Mouse (Mus musculus): ENCODE results near the gene Bax. TPM values are rescaled to one million over a fixed set of nuclear protein-coding genes. Genes with fewer than 3 reads are reported as not detected.
A peak's percentile ranks its signal among the peaks of the same experiment; 100 is the strongest.
"Not testable (repeated sequence)": the region's sequence is repeated elsewhere in the genome, so short reads cannot be mapped to it uniquely, and the experiment has no call there.

Gene Bax
- polyA plus RNA-seq, 1 experiment = 143 TPM

DNA sequence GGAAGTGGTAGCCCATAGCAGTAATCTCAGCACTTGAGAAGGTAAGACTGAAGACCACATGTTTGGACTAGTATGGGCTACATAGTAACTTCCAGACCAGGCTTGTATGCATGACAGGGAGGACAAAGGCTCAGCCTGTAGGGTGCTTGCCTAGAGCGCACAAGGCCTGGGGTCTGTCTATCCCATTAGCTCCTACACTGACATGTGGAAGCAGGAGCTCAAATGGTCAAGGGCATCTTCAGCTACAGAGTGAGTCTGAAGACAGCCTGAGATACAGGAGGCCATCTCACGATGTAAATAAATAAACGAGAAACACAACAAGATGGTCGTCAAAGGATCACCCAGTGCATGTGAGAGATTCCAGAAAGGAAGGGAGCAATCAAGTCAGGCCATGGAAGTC is 4.4 kb downstream of the Bax start:
- peaks cover 1% of the 10 kb centered on the region; the same call in 1 of the 2 replicates for H3K4me1 ChIP-seq (ENCODE audit: control insufficient read depth, insufficient read depth, low read length)
- WGBS = 93% methylated on average over 4 of the region's 4 CpGs
- no peak overlapping the region for H3K27ac ChIP-seq (ENCODE audit: control insufficient read depth, insufficient read depth, low read depth, low read length, poor library complexity)
- no peak for TF ChIP-seq CTCF (IDR thresholded peaks at IDR 0.05; ENCODE audit: control insufficient read depth, insufficient read depth, low read length)
- H3K4me3 ChIP-seq (replicated peaks; ENCODE audit: control insufficient read depth, low read depth, low read length) = no peak overlapping the region

DNA sequence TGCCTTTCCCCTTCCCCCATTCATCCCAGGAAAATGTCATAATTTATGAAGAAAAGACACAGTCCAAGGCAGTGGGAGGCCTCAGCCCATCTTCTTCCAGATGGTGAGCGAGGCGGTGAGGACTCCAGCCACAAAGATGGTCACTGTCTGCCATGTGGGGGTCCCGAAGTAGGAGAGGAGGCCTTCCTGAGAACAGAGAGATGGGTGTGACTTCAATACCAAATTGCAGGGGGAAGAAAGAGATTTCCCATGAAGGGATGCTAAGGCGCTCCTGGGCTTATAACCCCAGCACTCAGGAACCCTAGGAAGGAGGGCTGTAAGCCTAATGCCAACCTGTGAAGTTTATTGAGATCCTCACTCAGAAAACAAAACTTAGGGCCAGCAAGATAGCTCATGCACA is 4.9 kb downstream of the Bax start:
- 88% methylated on average over 4 of the region's 4 CpGs for WGBS
- Histone ChIP-seq H3K27ac (ENCODE audit: control insufficient read depth, insufficient read depth, low read depth, low read length, poor library complexity) (no peak overlapping the region), H3K4me3 (replicated peaks; ENCODE audit: control insufficient read depth, low read depth, low read length) (no peak overlapping the region), H3K4me1 (ENCODE audit: control insufficient read depth, insufficient read depth, low read length) (peaks cover 4% of the 10 kb centered on the region; the same call in 1 of the 2 replicates)
- TF ChIP-seq CTCF (IDR thresholded peaks at IDR 0.05; ENCODE audit: control insufficient read depth, insufficient read depth, low read length) (no peak), POLR2A (IDR thresholded peaks at IDR 0.05; ENCODE audit: borderline replicate concordance, control insufficient read depth, low read depth, low read length) (no peak)

DNA sequence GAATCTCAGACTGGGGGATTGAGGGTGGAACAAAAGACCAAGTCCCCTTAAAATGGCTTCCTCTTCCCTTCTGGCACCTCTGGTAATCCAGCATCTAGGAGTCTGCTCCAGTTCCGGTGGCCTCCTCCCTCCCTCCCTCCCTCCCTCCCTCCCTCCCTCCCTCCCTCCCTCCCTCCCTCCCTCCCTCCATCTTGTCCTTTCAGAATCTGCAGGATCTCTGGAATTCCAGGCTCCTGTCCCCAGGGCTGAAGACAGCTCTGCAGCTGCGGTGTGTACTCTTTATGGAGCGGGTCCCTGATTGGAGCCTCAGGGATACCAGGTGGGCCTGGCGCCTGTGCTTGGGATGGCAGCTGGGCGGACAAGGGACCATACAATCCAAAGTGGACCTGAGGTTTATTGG is 5.4 kb downstream of the Bax start:
- TF ChIP-seq CTCF (IDR thresholded peaks at IDR 0.05; ENCODE audit: control insufficient read depth, insufficient read depth, low read length) (no peak), POLR2A (IDR thresholded peaks at IDR 0.05; ENCODE audit: borderline replicate concordance, control insufficient read depth, low read depth, low read length) (no peak)
- H3K4me3 ChIP-seq (replicated peaks; ENCODE audit: control insufficient read depth, low read depth, low read length) = no peak overlapping the region
- WGBS = 78% methylated on average over 5 of the region's 5 CpGs
- H3K27ac ChIP-seq (ENCODE audit: control insufficient read depth, insufficient read depth, low read depth, low read length, poor library complexity) = peak overlapping the region; percentile 83
- peaks cover 4% of the 10 kb centered on the region; the same call in 1 of the 2 replicates for H3K4me1 ChIP-seq (ENCODE audit: control insufficient read depth, insufficient read depth, low read length)

DNA sequence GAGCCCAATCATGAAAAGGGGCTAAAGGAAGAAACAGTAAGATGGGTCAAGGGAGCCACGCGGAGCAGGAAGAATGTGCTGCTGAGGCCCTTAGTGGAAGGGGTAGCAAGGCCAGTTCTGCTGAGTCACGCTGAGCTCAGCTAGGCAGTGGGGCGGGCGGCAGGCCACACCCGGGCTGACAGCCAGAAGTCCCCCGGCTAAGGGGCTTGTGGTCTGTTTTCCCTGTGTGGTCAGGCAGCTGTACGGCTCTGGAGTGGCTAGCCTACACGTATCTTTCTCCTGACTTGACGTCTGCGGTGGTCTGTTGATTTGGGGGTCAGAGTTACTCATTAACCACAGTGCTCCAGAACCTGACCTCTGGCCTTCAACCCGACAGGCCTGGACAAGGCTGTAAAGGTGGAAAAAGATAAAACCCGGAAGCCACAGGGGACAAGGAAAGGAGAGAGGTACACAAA is 5.8 kb downstream of the Bax start:
- peak overlapping the region; percentile 39 for H3K4me3 ChIP-seq (replicated peaks; ENCODE audit: control insufficient read depth, low read depth, low read length)
- TF ChIP-seq CTCF (IDR thresholded peaks at IDR 0.05; ENCODE audit: control insufficient read depth, insufficient read depth, low read length) = peak; percentile 14; the same call in 1 of the 2 replicates
- TF ChIP-seq POLR2A (IDR thresholded peaks at IDR 0.05; ENCODE audit: borderline replicate concordance, control insufficient read depth, low read depth, low read length) = peak; percentile 75; the same call in 1 of the 2 replicates
- H3K4me1 ChIP-seq (ENCODE audit: control insufficient read depth, insufficient read depth, low read length) = peaks cover 4% of the 10 kb centered on the region; the same call in 1 of the 2 replicates
- WGBS = 6% methylated on average over 13 of the region's 13 CpGs
- peak overlapping the region; percentile 83 for H3K27ac ChIP-seq (ENCODE audit: control insufficient read depth, insufficient read depth, low read depth, low read length, poor library complexity)

DNA sequence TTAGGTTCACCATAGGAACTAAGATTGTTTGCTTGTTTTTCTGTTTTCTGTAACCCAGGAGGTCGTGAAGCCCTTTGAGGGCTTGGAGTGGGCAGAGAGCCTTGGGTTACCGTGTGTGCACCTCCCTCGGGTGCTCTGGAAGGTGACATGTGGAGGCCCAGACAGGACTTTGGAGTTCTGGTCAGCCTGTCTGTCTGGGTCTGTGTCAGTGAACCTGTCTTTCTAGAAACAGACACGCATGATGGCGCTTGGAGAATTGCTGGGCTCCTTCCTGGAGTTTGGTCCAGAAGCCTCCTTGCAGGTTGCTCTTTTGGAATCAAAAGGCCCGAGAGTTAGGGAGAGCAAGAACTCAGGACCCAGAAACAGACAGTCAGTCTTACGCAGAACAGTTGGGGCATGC is 6.3 kb downstream of the Bax start:
- Histone ChIP-seq H3K4me3 (replicated peaks; ENCODE audit: control insufficient read depth, low read depth, low read length) (peak overlapping the region; percentile 48), H3K27ac (ENCODE audit: control insufficient read depth, insufficient read depth, low read depth, low read length, poor library complexity) (peak overlapping the region; percentile 83), H3K4me1 (ENCODE audit: control insufficient read depth, insufficient read depth, low read length) (peaks cover 4% of the 10 kb centered on the region; the same call in 1 of the 2 replicates)
- TF ChIP-seq CTCF (IDR thresholded peaks at IDR 0.05; ENCODE audit: control insufficient read depth, insufficient read depth, low read length) (no peak), POLR2A (IDR thresholded peaks at IDR 0.05; ENCODE audit: borderline replicate concordance, control insufficient read depth, low read depth, low read length) (no peak)
- 35% methylated on average over 7 of the region's 7 CpGs for WGBS

DNA sequence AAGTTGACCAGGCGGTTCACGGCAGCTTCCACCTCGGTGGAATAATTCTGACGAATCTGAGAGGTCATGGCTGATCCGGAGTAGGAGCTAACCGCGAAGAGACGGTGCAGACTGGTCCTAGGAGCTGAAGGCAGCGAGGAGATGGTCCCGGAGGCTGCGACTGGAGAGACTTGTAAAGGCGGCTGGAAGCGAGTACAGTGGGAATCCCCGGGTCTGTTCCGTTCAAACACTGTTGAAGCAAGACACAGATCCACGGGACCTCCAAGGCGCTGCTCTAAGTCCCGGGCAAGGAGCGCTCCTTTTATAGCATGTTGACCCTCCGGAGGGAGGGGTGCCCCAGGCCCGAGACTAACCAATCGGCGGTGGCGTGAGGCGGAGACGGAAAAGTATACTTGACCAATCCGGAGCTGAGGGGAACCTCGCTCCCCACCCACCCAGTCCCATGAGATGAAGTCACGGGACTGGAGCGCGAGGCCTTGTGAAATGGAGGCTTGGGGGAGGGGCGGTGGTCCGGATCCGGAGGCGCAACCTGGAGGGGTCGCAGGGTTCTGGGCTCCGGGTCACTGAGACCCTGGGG is 7.0 kb downstream of the Bax start, which contains the start of gene Ftl1:
Ftl1 (minus strand) TSS at position 321 of the 577 bp plus-strand sequence.
- under 1% methylated on average over 30 of the region's 37 CpGs for WGBS
- Histone ChIP-seq H3K27ac (ENCODE audit: control insufficient read depth, insufficient read depth, low read depth, low read length, poor library complexity) (peak within 1 kb of the TSS; percentile 89), H3K4me3 (replicated peaks; ENCODE audit: control insufficient read depth, low read depth, low read length) (peak within 1 kb of the TSS; percentile 87)
- peak; percentile 90 for TF ChIP-seq POLR2A (IDR thresholded peaks at IDR 0.05; ENCODE audit: borderline replicate concordance, control insufficient read depth, low read depth, low read length)
- H3K4me1 ChIP-seq (ENCODE audit: control insufficient read depth, insufficient read depth, low read length) = not testable (repeated sequence)

GRCm38 (mm10) chr7:45458748-45459563 is 7.7 kb downstream of the Bax start:
- Histone ChIP-seq H3K4me3 (replicated peaks; ENCODE audit: control insufficient read depth, low read depth, low read length) (peak overlapping the region; percentile 87), H3K27ac (ENCODE audit: control insufficient read depth, insufficient read depth, low read depth, low read length, poor library complexity) (peak overlapping the region; percentile 89), H3K4me1 (ENCODE audit: control insufficient read depth, insufficient read depth, low read length) (peaks cover 4% of the 10 kb centered on the region; the same call in 1 of the 2 replicates)
- WGBS = 1% methylated on average over 43 of the region's 43 CpGs
- TF ChIP-seq CTCF (IDR thresholded peaks at IDR 0.05; ENCODE audit: control insufficient read depth, insufficient read depth, low read length) (no peak), POLR2A (IDR thresholded peaks at IDR 0.05; ENCODE audit: borderline replicate concordance, control insufficient read depth, low read depth, low read length) (no peak)

Data from bone marrow, adult 2 months (tissue).